Mouse (Mus musculus) heart, adult 18-20 months (tissue): ENCODE results near the gene Kcnk18. TPM values are rescaled to one million over a fixed set of nuclear protein-coding genes. Genes with fewer than 3 reads are reported as not detected.

Experiments used
- total RNA-seq, 2 experiments: library from RNA; stranded (reverse); gene quantifications; 2 replicates each; pipeline ENCODE4 v1.2.3; 2021

Gene Kcnk18
- total RNA-seq, 2 experiments from 2014 or later: not detected

Other genes starting within 250 kb of the Kcnk18 start
- gene Shtn1, start 143.1 kb upstream of the Kcnk18 start, total RNA-seq: 1 to 10 TPM; 2.1 to 2.9 TPM
- gene Vax1, start 49.2 kb upstream of the Kcnk18 start, total RNA-seq: not detected
- under 1 TPM; 0.55 to 0.82 TPM for gene Slc18a2, start 41.7 kb downstream of the Kcnk18 start, total RNA-seq
- 100 to 1,000 TPM; 287 to 324 TPM for gene Rps12-ps3, start 103.1 kb downstream of the Kcnk18 start, total RNA-seq
- 10 to 100 TPM; 22.5 to 23.9 TPM for gene Pdzd8, start 126.6 kb downstream of the Kcnk18 start, total RNA-seq
- under 1 TPM in 1 of 2 experiments, not detected in 1; 0.10 TPM for gene Emx2, start 239.2 kb downstream of the Kcnk18 start, total RNA-seq